Mouse (Mus musculus) monocyte, adult 2 months (primary cell): ENCODE data around the gene Cmya5.

Source experiments
- DNase-seq, 2 experiments: peaks; one replicate each; pipeline ENCODE4 v3.0.0; 2022; ENCODE audit warnings: low spot score in 2 of 2, low read depth in 1 of 2

Gene Cmya5

DNA sequence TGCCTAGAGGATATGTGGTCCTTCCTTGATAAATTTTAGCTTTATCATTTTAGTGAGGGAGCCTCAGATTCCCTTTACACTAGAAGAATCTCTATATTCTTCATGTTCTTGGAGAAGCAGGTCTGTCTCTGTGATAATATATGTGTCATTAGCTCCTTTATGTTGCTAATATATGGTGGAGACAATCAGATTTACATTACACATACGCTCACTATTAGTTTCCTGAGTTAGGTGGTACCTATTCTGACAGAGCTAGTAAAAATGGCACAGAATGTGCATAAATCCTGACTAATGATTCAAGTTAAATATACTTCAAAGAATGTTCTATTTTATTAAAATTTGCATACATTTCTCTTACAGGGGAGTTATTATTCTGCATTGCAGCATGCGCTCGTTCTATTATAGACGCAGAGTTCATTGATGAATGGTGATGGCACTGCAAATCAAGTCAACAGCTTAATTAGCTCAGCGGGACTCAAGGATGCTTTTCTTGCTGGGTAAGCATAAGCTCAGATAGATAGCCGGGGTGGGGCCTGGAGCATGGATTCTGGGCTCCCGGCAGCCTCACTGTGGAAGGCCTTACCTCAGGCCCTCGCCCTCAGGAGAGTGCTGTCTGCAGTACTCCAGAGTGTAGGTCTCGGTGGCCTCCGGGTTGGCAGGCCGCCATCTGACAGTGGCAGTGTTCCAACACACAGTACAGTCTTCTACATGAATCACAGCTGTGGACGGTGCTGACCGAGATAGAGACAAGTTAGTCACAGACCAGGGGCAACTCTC is 81.5 kb downstream of the Cmya5 start:
- DNase-seq = no peak

DNA sequence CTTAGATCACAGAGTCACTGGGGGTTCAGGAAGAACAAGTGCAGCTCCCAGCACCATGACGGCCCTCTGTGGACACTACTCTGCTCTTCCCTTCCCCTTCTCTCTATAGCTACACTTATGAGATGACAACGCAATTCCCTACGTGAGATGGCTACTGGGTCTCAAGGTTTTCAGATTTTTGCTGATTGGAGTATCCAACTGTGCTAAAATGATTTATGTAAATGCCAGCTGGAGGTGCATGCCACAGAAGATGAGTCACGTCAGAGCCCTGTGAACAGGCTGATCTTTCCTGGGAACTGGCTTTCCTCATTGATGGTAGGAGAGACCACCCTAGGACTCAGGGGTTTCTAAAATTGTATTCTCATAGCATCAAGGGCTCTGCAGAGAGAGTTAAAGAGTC is 83.2 kb downstream of the Cmya5 start:
- no peak for DNase-seq

DNA sequence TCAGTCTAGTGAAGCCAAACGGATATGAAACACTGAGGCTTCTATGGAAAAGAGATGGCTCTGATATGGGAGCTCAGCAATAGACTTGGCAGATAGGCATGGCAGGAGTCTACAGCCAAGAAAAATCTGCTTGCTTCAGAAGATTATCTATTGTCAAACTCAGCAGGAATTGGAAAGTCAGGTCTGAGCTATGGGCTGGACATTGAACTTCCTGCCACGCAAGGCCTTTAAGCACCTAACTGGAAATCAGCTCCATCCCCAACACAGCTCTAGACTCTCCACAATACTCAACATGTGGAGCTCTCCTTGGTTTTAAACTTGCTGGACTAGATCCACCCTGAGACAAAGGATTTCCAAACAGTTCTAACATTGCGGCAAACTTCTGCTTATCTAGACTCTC is 84.1 kb downstream of the Cmya5 start:
- DNase-seq = no peak

DNA sequence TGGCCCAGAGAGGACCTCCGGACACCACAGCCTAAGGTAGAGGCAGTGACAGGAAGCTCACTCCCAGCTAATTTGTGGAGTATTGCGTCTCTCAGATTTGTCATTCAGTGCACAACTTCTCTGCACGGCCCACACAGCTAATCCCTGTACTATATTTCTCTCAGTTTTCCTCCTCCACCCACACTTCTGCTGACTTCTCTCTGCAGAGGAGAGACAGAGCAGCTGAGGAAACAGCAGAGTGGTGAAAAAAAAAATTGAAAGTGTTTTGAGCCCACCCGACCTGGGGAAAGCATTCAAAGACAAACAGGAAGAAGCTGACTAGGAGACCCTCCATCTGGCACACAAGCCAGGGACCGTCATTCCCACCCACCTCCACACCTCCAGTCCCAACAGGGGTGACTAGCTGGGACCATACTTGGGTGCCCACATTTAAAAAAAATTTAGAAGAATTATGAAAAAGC is 85.9 kb downstream of the Cmya5 start:
- no peak for DNase-seq

GRCm38 (mm10) chr13:93057492-93058260 is 86.8 kb downstream of the Cmya5 start:
- DNase-seq = no peak

DNA sequence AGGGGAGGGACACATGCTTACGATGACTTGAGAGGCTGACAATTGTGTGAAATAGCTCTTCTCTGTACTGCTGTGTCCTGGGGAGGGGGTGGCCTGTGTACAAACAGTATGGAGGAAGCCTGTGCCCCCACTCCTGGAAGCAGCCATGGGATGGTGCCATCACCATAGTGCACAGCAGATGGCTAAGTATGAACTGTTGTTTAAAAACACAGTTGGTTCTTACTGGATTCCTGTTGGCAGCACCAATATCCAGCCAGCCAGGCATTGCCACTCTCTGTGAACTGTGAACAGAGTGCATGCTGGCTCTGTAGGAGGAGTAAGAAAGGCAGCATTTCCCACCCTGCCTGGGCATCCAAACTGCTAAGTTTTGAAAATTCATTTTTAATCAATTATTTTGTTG is 88.4 kb downstream of the Cmya5 start:
- DNase-seq = no peak

DNA sequence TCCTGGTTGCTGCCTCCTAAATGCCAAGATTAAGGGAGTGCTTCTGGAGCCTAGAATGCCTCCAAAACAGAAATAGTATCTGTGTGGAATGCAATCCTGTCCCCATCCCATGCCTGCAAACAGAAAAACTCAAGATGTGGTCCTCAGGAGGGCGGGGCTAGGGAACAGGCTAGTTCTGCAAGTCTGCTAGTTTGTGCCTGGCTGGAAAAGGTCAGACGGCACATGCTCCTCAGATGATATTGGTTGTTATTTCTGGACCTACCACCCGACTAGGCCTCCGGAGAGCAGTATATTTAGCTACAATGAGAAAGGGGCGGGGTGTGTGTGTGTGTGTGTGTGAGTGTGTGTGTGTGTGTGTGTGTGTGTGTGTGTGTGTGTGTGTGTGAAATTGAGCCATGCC is 93.0 kb downstream of the Cmya5 start:
- no peak for DNase-seq

DNA sequence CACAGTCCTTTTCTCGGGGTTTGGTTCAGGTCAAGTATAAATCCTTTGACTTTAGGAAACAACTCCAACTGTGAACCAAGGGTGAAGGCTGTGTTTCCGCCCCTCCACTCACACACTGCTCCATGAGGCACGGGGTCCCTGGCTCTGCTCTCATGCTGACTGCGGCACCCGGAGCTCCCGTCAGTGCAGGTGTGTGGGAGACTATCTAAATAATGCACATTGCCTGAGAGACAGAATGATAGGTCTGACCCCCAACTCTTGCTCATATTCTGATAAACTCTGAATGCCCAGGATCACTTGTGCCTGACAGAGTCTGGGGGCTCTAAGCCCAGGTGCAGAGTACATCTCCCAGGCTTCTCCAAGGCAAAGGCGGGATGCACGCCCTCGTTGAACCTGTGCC is 103.5 kb downstream of the Cmya5 start:
- DNase-seq = no peak

DNA sequence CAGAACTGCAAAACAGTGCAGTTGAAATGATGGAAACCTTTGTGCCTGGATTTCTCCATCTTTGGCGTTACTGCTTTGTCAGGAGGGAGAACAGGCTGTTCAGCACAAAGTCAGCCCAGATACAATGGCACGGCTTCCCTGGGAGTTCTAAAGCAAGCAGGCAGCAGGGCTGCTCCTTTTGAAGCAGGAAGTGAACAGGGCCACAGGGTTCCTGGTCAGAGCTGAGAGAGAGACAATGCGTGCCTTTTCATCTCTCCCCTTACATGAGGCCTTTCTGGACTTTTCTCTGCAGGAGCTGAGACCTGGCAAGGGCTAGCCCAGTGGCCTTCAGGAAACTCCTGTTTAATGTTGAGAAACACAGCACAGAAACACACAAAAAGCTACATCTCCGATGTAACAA is 108.3 kb downstream of the Cmya5 start:
- no peak for DNase-seq

DNA sequence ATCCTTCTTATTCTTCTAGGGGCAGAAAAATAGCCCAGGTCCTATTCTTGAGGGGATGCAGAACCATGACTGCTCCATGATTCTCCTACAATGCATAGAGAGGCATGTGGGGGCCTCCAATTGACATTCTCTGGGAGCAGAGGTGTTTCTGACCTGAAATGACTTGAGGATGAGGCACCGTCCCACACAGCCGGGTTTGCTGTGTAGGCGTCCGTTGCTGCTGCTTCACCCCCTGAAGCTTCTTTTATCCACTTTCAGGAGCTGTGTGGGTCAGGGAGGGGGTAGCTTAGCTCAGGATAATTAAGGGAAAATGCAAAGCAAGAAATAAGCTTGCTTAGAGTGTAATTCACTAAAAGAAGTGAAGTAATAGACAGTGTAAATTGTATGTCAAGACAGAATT is 115.2 kb downstream of the Cmya5 start:
- no peak for DNase-seq

DNA sequence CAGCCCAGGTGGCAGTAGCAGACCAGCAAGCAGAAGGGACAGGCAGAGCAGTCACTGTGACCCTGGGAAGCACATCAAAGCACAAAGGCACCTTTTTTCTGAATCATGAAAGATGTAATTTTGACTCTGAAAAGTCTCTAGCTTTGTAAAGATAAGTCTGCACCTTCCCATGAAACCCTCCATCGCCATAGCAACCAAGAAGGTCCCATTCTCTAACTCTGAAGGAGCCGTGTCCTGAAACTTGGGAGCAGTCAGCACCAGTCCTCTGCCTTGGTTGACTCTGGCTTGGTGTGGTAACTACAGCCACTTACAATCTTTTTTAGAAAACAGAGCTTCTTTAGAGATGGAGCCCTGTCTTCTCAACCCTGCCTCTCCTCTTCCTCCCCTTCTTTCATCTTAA is 119.7 kb downstream of the Cmya5 start:
- DNase-seq = no peak

GRCm38 (mm10) chr13:93022158-93022557 is 122.4 kb downstream of the Cmya5 start:
- no peak for DNase-seq

- no peak for DNase-seq
Observed at GRCm38 (mm10) chr13:93012952-93013351, 131.6 kb downstream of the Cmya5 start.

DNA sequence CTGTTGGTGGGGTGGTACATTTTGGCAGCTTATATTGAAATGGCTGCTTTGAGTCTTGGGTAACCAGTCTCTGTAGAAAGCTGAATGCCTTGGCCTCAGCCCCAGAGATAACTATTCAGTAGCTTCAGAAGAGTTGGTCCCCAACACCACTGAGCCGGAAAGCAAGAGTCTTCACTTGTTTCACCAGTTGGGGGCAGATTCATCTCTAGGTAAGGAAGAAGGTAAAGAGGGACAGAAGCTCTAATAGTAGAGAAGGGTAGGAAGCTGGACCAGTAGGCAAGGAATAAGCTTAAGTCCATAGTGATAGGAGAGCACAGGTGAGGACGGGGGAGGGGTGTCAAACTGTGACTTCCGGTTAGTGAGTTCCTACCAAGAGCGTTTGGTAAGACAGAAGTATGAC is 133.2 kb downstream of the Cmya5 start:
- no peak for DNase-seq

GRCm38 (mm10) chr13:93010524-93010923 is 134.0 kb downstream of the Cmya5 start:
- no peak for DNase-seq

DNA sequence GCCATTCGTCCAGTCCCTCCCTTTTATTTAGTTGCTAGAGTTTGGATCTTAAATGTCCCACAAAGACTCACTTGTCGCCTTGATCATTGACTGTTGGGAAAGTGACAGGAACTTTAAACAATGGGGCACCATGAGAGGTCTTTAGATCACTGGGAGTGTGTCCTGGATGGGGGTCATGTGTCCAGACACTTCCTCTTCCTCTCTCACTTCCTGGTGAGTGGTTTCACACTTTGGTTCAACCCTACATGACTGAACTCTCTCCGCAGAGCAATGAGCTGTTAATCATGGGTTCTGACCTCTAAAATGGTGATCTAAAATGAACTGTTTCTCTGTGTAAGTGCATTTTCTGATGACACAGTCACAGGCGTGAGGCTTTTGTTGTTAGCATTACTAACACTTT is 137.4 kb downstream of the Cmya5 start:
- DNase-seq = no peak

GRCm38 (mm10) chr13:93006347-93006746 is 138.2 kb downstream of the Cmya5 start:
- no peak for DNase-seq

- no peak for DNase-seq
Observed at GRCm38 (mm10) chr13:93004003-93004402, 140.5 kb downstream of the Cmya5 start.

GRCm38 (mm10) chr13:93002456-93002855 is 142.1 kb downstream of the Cmya5 start:
- no peak for DNase-seq

DNA sequence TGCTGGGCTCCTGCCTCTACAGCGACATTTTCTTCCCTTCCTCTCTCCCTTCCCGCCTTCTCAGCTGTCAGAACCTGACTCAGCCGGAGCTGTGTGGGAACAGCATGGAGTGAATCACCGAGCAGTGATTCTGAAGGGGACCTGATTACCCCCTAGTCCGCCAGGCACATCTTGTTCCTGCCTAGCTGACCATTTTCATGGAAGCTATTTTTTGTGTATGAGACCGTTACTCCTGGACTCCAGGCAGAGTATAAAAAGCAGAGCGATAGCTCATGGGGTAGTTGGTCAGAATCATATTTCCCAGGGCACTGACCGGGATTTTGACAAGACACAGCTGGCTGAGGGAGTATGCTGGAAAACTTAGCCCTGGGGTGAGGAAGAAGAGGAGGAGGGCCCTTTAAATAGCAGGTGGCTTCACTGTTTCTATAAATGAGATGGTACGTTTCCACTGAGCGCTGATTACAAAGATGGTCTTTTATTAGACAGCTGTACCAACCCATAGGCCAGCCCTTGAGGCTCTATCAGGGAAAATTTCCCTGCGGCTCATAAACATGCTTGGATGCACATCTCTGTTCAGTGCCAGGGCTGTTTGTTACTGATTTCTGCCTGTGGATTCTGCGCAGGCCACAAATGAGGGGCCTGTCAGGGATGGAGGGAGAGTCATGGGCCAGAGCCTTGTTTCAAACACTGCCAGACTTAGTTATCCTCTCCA is 143.7 kb downstream of the Cmya5 start:
- no peak for DNase-seq

DNA sequence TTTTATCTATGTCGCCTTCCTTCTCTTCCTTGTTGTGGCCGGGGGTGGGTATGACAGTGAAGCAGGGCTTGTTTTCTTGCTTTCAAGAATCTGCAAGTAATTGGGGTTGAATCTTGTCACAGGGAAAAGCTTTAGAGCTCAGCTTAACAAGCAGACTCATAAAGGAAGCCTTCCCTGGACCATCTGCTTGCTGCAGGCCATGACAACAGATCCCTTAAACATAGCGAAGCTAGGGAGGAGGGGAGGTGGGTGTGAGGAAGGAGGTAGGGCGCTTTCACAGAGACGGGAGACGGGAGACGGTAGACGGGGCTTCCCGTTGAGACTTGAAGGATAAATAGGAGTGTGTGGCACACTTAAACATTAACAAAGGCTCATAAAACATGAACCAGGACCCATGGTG is 144.7 kb downstream of the Cmya5 start:
- no peak for DNase-seq

DNA sequence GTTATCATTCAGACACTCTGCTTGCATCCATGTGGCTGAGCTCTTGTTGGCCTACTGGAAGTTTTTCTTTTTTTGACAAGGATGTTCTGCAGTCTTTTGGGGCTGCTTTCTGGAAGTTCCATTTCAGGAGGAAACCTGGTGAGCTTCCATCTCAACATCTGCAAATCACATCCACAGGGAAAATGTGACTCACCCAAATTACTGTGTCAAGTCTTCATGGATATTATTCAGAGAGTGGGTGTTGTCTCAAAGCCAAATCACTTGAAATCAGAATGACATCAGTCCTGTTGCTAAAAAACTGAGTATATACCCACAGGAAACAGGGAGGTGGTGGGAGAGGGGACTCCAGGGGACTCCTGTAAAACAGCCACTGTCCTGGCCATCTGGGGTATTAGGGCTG is 149.8 kb downstream of the Cmya5 start:
- DNase-seq = no peak
